Mouse (Mus musculus): ENCODE measurements around the gene Stoml2.

GRCm38 (mm10) chr4:43045285-43045658, 13.8 kb upstream of the Stoml2 start:
- TF ChIP-seq CTCF (IDR thresholded peaks at IDR 0.05; ENCODE audit: low read depth, low read length) (no peak), POLR2A (IDR thresholded peaks at IDR 0.05; ENCODE audit: borderline replicate concordance, low read depth, low read length) (no peak)

All from bone marrow macrophage, adult 2 months (primary cell).